Mouse (Mus musculus) liver, embryonic 13.5 days (tissue): ENCODE measurements around the gene Aff4. TPM values are rescaled to one million over a fixed set of nuclear protein-coding genes. Genes with fewer than 3 reads are reported as not detected.

Experiments used
- ATAC-seq: fragments of 200-750 bp; cut with Nextera tagmentation; 2 replicates; pipeline ENCODE4 v1.8.0; 2017; ENCODE audit warnings: low read depth, mild to moderate bottlenecking, moderate number of reproducible peaks, moderate library complexity
- DNase-seq: peaks from one replicate; pipeline ENCODE4 v3.0.0; 2022
- H3K27ac ChIP-seq: fragments of 300-500 bp; sonication (generic); 2 replicates; pipeline ENCODE4 v1.5.1; 2015; ENCODE audit warnings: moderate library complexity, mild to moderate bottlenecking, inconsistent platforms
- H3K27me3 ChIP-seq: fragments of 300-500 bp; sonication (generic); 2 replicates; pipeline ENCODE4 v1.6.1; 2015; ENCODE audit warnings: mild to moderate bottlenecking, inconsistent platforms
- H3K36me3 ChIP-seq: fragments of 300-500 bp; sonication (generic); 2 replicates; pipeline ENCODE4 v1.6.1; 2015; ENCODE audit warnings: mild to moderate bottlenecking, inconsistent platforms
- H3K4me1 ChIP-seq: fragments of 300-500 bp; sonication (generic); replicated peaks from 2 replicates; pipeline ENCODE4 v1.6.1; 2015; ENCODE audit warnings: inconsistent platforms
- H3K4me2 ChIP-seq: fragments of 300-500 bp; sonication (generic); 2 replicates; pipeline ENCODE4 v1.6.1; 2015; ENCODE audit warnings: inconsistent platforms, mild to moderate bottlenecking, moderate library complexity
- H3K4me3 ChIP-seq: fragments of 300-500 bp; sonication (generic); replicated peaks from 2 replicates; pipeline ENCODE4 v1.5.1; 2015; ENCODE audit warnings: mild to moderate bottlenecking, inconsistent platforms
- H3K9ac ChIP-seq: fragments of 300-500 bp; sonication (generic); 2 replicates; pipeline ENCODE4 v1.6.1; 2015; ENCODE audit warnings: mild to moderate bottlenecking, inconsistent platforms
- H3K9me3 ChIP-seq: fragments of 300-500 bp; sonication (generic); replicated peaks from 2 replicates; pipeline ENCODE4 v1.6.1; 2016; ENCODE audit warnings: inconsistent platforms
- WGBS: fragments of 180-500 bp; shearing (Covaris S2); methylation state at CpG from one replicate; pipeline ENCODE4 v1.1.7; 2015; ENCODE audit not compliant: insufficient replicate concordance; 5-methylcytosine and 5-hydroxymethylcytosine counted together
- microRNA-seq: library from miRNA; unstranded; fragments of <30 nt; microRNA quantifications from one replicate; pipeline ENCODE4, GENCODE M21; 2016
- polyA plus RNA-seq: library from polyadenylated mRNA; unstranded; fragments of >200 nt; fragmentation: Nextera tagmentation; extraction: Ambion mirVana; gene quantifications from 2 replicates; pipeline ENCODE4 v1.2.1, GENCODE M21; 2015

The Aff4 gene
- polyA plus RNA-seq, 1 experiment from 2014 or later = 6.5 TPM

- Histone ChIP-seq H3K4me1 (peaks cover 44% of the 10 kb centered on the region), H3K9ac (0 out of 2 replicates have a peak overlapping the region, but pooled peaks have one; percentile 22), H3K4me3 (peak overlapping the region; percentile 45), H3K36me3 (no peaks in the 10 kb centered on the region), H3K27ac (no peak overlapping the region), H3K4me2 (peak overlapping the region; percentile 66), H3K9me3 (no peaks in the 10 kb centered on the region), H3K27me3 (peaks cover 85% of the 10 kb centered on the region)
- ATAC-seq = no peak
- WGBS = 6% methylated on average over 55 of the region's 55 CpGs
- DNase-seq = no peak
Measured at GRCm38 (mm10) chr11:53463551-53464424, 113.2 kb downstream of the Aff4 start.

- Histone ChIP-seq H3K36me3 (no peaks in the 10 kb centered on the region), H3K27me3 (peaks cover 95% of the 10 kb centered on the region), H3K9ac (peak overlapping the region; percentile 33; the same call in 1 of the 2 replicates), H3K4me3 (peak overlapping the region; percentile 31), H3K4me2 (peak overlapping the region; percentile 51), H3K9me3 (no peaks in the 10 kb centered on the region), H3K27ac (no peak overlapping the region), H3K4me1 (peaks cover 47% of the 10 kb centered on the region)
- 13% methylated on average over 40 of the region's 40 CpGs for WGBS
- peak; percentile 55 for DNase-seq
- ATAC-seq = no peak; the same call in 1 of the 2 replicates
Measured at GRCm38 (mm10) chr11:53466231-53466971, 115.8 kb downstream of the Aff4 start.

- H3K4me2 ChIP-seq = no peak overlapping the region
- peaks cover 93% of the 10 kb centered on the region for H3K27me3 ChIP-seq
- 42% methylated on average over 16 of the region's 16 CpGs for WGBS
Measured at GRCm38 (mm10) chr11:53469294-53469967, 118.8 kb downstream of the Aff4 start.

GRCm38 (mm10) chr11:53469968-53470695 lies 119.5 kb downstream of the Aff4 start, which contains the start of gene Gm9837:
Gene Gm9837, minus strand, starts transcription at chr11:53470479.
- H3K4me3 ChIP-seq = no peak within 1 kb of the TSS
- peak; percentile 75 for ATAC-seq

More at GRCm38 (mm10) chr11:53469294-53469967, 118.8 kb downstream of the Aff4 start:
- no peak overlapping the region for H3K9ac ChIP-seq
- no peak overlapping the region for H3K4me3 ChIP-seq
- no peak for DNase-seq
- no peaks in the 10 kb centered on the region for H3K36me3 ChIP-seq
- peaks cover 21% of the 10 kb centered on the region for H3K4me1 ChIP-seq
- H3K9me3 ChIP-seq = no peaks in the 10 kb centered on the region
- H3K27ac ChIP-seq = no peak overlapping the region
- ATAC-seq = no peak

More at GRCm38 (mm10) chr11:53469968-53470695, 119.5 kb downstream of the Aff4 start, which contains the start of gene Gm9837:
- peak within 1 kb of the TSS; percentile 28; the same call in 1 of the 2 replicates for H3K4me2 ChIP-seq
- no peak within 1 kb of the TSS for H3K27ac ChIP-seq
- peak within 1 kb of the TSS; percentile 4; the same call in 1 of the 2 replicates for H3K9ac ChIP-seq
- no peaks in the 10 kb centered on the region for H3K9me3 ChIP-seq
- H3K36me3 ChIP-seq = no peaks in the 10 kb centered on the region
- peaks cover 93% of the 10 kb centered on the region for H3K27me3 ChIP-seq
- peaks cover 21% of the 10 kb centered on the region for H3K4me1 ChIP-seq
- 6% methylated on average over 29 of the region's 29 CpGs for WGBS
- peak; percentile 71 for DNase-seq

Small RNA genes lying within 50 kb of the gene (microRNA-seq; reads per million reads assigned to microRNA genes)
- not detected for gene Mir6920

Other genes starting within 250 kb of the Aff4 start
- gene Hspa4, start 50.4 kb upstream of the Aff4 start, polyA plus RNA-seq = 67.8 and 84.7 TPM in 2 replicates
- gene Zcchc10, start 26.2 kb upstream of the Aff4 start, polyA plus RNA-seq = 15.1 and 18.9 TPM in 2 replicates
- 11.3 and 13.8 TPM in 2 replicates for gene Leap2, start 72.3 kb downstream of the Aff4 start, polyA plus RNA-seq
- gene Uqcrq, start 80.0 kb downstream of the Aff4 start, polyA plus RNA-seq = 611 and 667 TPM in 2 replicates
- gene Gdf9, start 80.2 kb downstream of the Aff4 start, polyA plus RNA-seq = 0.12 and 0.28 TPM in 2 replicates
- 0.07 TPM in 2 replicates for gene Gm10447, start 106.3 kb downstream of the Aff4 start, polyA plus RNA-seq
- 1.5 and 1.6 TPM in 2 replicates for gene Shroom1, start 106.4 kb downstream of the Aff4 start, polyA plus RNA-seq
- gene Gm9837, start 119.6 kb downstream of the Aff4 start, polyA plus RNA-seq = not detected in 2 replicates
- 0.53 and 0.59 TPM in 2 replicates for gene Gm9945, start 129.3 kb downstream of the Aff4 start, polyA plus RNA-seq
- gene Sowaha, start 129.4 kb downstream of the Aff4 start, polyA plus RNA-seq = 11.0 and 13.2 TPM in 2 replicates
- 21.9 and 26.6 TPM in 2 replicates for gene Sept8, start 168.4 kb downstream of the Aff4 start, polyA plus RNA-seq
- gene Kif3a, start 216.5 kb downstream of the Aff4 start, polyA plus RNA-seq = 13.3 and 13.8 TPM in 2 replicates